Comparison of ENCODE assay signal across 10 mouse cellular contexts in genomic region chr15:89174889-89175339, GRCm38 (mm10). TPM values are rescaled to one million over a fixed set of nuclear protein-coding genes. Genes with fewer than 3 reads are reported as not detected.
DNase-seq lines count a peak whose midpoint lies in the region; ATAC-seq and TF ChIP-seq lines count a peak whose summit lies in the region.
"Had no signal": no experiment of that assay in that cellular context is flagged by ENCODE, and none has a peak within 500 bp of the region (broad histone marks: within the 10 kb centered on the region; RNA-seq: fewer than 3 reads in every experiment).

No protein-coding gene starts in this region.

- WGBS in hindbrain, embryonic 15.5 days = 52% methylated on average over 11 of the region's 11 CpGs
- WGBS in hindbrain, embryonic 10.5 days = 65% methylated on average over 11 of the region's 11 CpGs
- WGBS in forebrain, embryonic 15.5 days = 32% methylated on average over 11 of the region's 11 CpGs
- 64% methylated on average over 11 of the region's 11 CpGs for WGBS in midbrain, embryonic 12.5 days

- H3K9me3 ChIP-seq in hindbrain, embryonic 15.5 days = no peaks in the 10 kb centered on the region
- H3K9me3 ChIP-seq in hindbrain, embryonic 10.5 days = no peaks in the 10 kb centered on the region
- H3K9me3 ChIP-seq in forebrain, embryonic 15.5 days = no peaks in the 10 kb centered on the region
- H3K9me3 ChIP-seq in midbrain, embryonic 12.5 days = no peaks in the 10 kb centered on the region
- H3K9me3 ChIP-seq: G1E had no signal

- H3K4me3 ChIP-seq in hindbrain, embryonic 15.5 days = no peak overlapping the region
- no peak overlapping the region for H3K4me3 ChIP-seq in hindbrain, embryonic 10.5 days
- no peak overlapping the region for H3K4me3 ChIP-seq in forebrain, embryonic 15.5 days
- H3K4me3 ChIP-seq in midbrain, embryonic 12.5 days = no peak overlapping the region

- TF ChIP-seq CTCF in brain, embryonic 14.5 days (IDR thresholded peaks at IDR 0.05; ENCODE audit: borderline replicate concordance, extremely low read depth, insufficient read depth, insufficient read length) = no peak

- no peak for ATAC-seq in hindbrain, embryonic 15.5 days (ENCODE audit: low FRiP score, low read depth)
- ATAC-seq in forebrain, embryonic 15.5 days (replicated peaks) = 0 out of 2 replicates have a peak, but pooled peaks have one; percentile 4
- no peak for ATAC-seq in midbrain, embryonic 12.5 days (ENCODE audit: low FRiP score, low read depth)

- no peaks in the 10 kb centered on the region for H3K36me3 ChIP-seq in hindbrain, embryonic 15.5 days
- H3K36me3 ChIP-seq in hindbrain, embryonic 10.5 days = peaks cover 27% of the 10 kb centered on the region
- H3K36me3 ChIP-seq in forebrain, embryonic 15.5 days = peaks cover 3% of the 10 kb centered on the region; the same call in 1 of the 2 replicates
- H3K36me3 ChIP-seq in midbrain, embryonic 12.5 days = peaks cover 5% of the 10 kb centered on the region; the same call in 1 of the 2 replicates
- H3K36me3 ChIP-seq: G1E had no signal

- DNase-seq in hindbrain, embryonic 10.5 days (ENCODE audit: low spot score) = no peak
- DNase-seq in brain, embryonic 14.5 days (ENCODE audit: low read depth) = peak; percentile 67
- DNase-seq in thymus, postnatal 36 days = no peak
- DNase-seq in adrenal gland, postnatal 36 days = no peak
- DNase-seq in adrenal gland, postnatal 10 days = no peak
- DNase-seq: lung, postnatal 36 days had no signal

- peak overlapping the region; percentile 99; the same call in 1 of the 2 replicates for H3K4me2 ChIP-seq in hindbrain, embryonic 15.5 days
- H3K4me2 ChIP-seq in forebrain, embryonic 15.5 days (replicated peaks) = peak overlapping the region; percentile 98
- peak overlapping the region; percentile 99; the same call in 1 of the 2 replicates for H3K4me2 ChIP-seq in midbrain, embryonic 12.5 days (replicated peaks)

- H3K27me3 ChIP-seq in hindbrain, embryonic 15.5 days = no peaks in the 10 kb centered on the region
- H3K27me3 ChIP-seq in hindbrain, embryonic 10.5 days (ENCODE audit: insufficient read depth, poor library complexity, severe bottlenecking) = 0 out of 2 replicates have a peak, but pooled peaks cover 6% of the 10 kb centered on the region
- H3K27me3 ChIP-seq in forebrain, embryonic 15.5 days = no peaks in the 10 kb centered on the region
- H3K27me3 ChIP-seq in midbrain, embryonic 12.5 days = 0 out of 2 replicates have a peak, but pooled peaks cover 8% of the 10 kb centered on the region

- peaks cover 97% of the 10 kb centered on the region for H3K4me1 ChIP-seq in hindbrain, embryonic 15.5 days (replicated peaks)
- peaks cover 98% of the 10 kb centered on the region for H3K4me1 ChIP-seq in hindbrain, embryonic 10.5 days (replicated peaks)
- H3K4me1 ChIP-seq in forebrain, embryonic 15.5 days = peaks cover 93% of the 10 kb centered on the region
- H3K4me1 ChIP-seq in midbrain, embryonic 12.5 days = peaks cover 92% of the 10 kb centered on the region

- no peak overlapping the region for H3K9ac ChIP-seq in hindbrain, embryonic 15.5 days
- H3K9ac ChIP-seq in forebrain, embryonic 15.5 days (replicated peaks) = no peak overlapping the region
- no peak overlapping the region for H3K9ac ChIP-seq in midbrain, embryonic 12.5 days (replicated peaks)

- no peak for TF ChIP-seq POLR2A in brain, embryonic 14.5 days (IDR thresholded peaks at IDR 0.05; ENCODE audit: borderline replicate concordance, extremely low read depth, insufficient read depth, insufficient read length, poor library complexity, severe bottlenecking)

- no peak overlapping the region for H3K27ac ChIP-seq in hindbrain, embryonic 15.5 days (replicated peaks)
- H3K27ac ChIP-seq in hindbrain, embryonic 10.5 days = no peak overlapping the region
- peak overlapping the region; percentile 90; the same call in 1 of the 2 replicates for H3K27ac ChIP-seq in forebrain, embryonic 15.5 days (replicated peaks)
- no peak overlapping the region for H3K27ac ChIP-seq in midbrain, embryonic 12.5 days (replicated peaks)

RNA-seq across cellular contexts. Expression of gene Plxnb2, which starts 5.7 kb away (rescaled TPM):
- polyA plus RNA-seq in hindbrain, embryonic 15.5 days (2015; fragmentation: Nextera tagmentation; extraction: Ambion mirVana) = 90.7 and 105 TPM in 2 replicates
- polyA plus RNA-seq in hindbrain, embryonic 10.5 days (2016; fragmentation: Nextera tagmentation; extraction: Ambion mirVana) = 133 and 155 TPM in 2 replicates
- polyA plus RNA-seq in brain, embryonic 14.5 days (2012; rRNA removed) = 194 and 213 TPM in 2 replicates
- 113 and 118 TPM in 2 replicates for polyA plus RNA-seq in forebrain, embryonic 15.5 days (2015; fragmentation: Nextera tagmentation; extraction: Ambion mirVana)
- polyA plus RNA-seq in midbrain, embryonic 12.5 days (2016; fragmentation: Nextera tagmentation; extraction: Ambion mirVana) = 164 and 170 TPM in 2 replicates
- total RNA-seq in adrenal gland, postnatal 36 days (2021) = 100 to 1,000 TPM; 110 to 130 TPM
- 100 to 1,000 TPM in 1 of 2 experiments, 10 to 100 TPM in 1; 96.8 to 105 TPM for total RNA-seq in adrenal gland, postnatal 10 days (2021)

RNA-seq across cellular contexts. Expression of gene Dennd6b, which starts 21.4 kb away (rescaled TPM):
- 80.4 and 93.7 TPM in 2 replicates for polyA plus RNA-seq in hindbrain, embryonic 15.5 days (2015; fragmentation: Nextera tagmentation; extraction: Ambion mirVana)
- 29.7 and 40.1 TPM in 2 replicates for polyA plus RNA-seq in hindbrain, embryonic 10.5 days (2016; fragmentation: Nextera tagmentation; extraction: Ambion mirVana)
- polyA plus RNA-seq in brain, embryonic 14.5 days (2012; rRNA removed) = 134 and 196 TPM in 2 replicates
- 58.5 and 62.2 TPM in 2 replicates for polyA plus RNA-seq in forebrain, embryonic 15.5 days (2015; fragmentation: Nextera tagmentation; extraction: Ambion mirVana)
- 53.3 and 58.6 TPM in 2 replicates for polyA plus RNA-seq in midbrain, embryonic 12.5 days (2016; fragmentation: Nextera tagmentation; extraction: Ambion mirVana)
- total RNA-seq in adrenal gland, postnatal 36 days (2021) = 1 to 10 TPM; 4.9 to 5.2 TPM
- total RNA-seq in adrenal gland, postnatal 10 days (2021) = 1 to 10 TPM; 4.7 to 7.4 TPM

RNA-seq across cellular contexts. Expression of gene Mapk11, which starts 25.5 kb away (rescaled TPM):
- polyA plus RNA-seq in hindbrain, embryonic 15.5 days (2015; fragmentation: Nextera tagmentation; extraction: Ambion mirVana) = 27.3 and 28.3 TPM in 2 replicates
- 34.9 and 46.6 TPM in 2 replicates for polyA plus RNA-seq in hindbrain, embryonic 10.5 days (2016; fragmentation: Nextera tagmentation; extraction: Ambion mirVana)
- polyA plus RNA-seq in brain, embryonic 14.5 days (2012; rRNA removed) = 61.9 and 75.4 TPM in 2 replicates
- polyA plus RNA-seq in forebrain, embryonic 15.5 days (2015; fragmentation: Nextera tagmentation; extraction: Ambion mirVana) = 42.8 and 42.9 TPM in 2 replicates
- polyA plus RNA-seq in midbrain, embryonic 12.5 days (2016; fragmentation: Nextera tagmentation; extraction: Ambion mirVana) = 45.7 and 50.2 TPM in 2 replicates
- 1 to 10 TPM; 2.5 to 3.7 TPM for total RNA-seq in adrenal gland, postnatal 36 days (2021)
- 1 to 10 TPM; 5.1 to 7.3 TPM for total RNA-seq in adrenal gland, postnatal 10 days (2021)

RNA-seq across cellular contexts. Expression of gene Mapk12, which starts 34.4 kb away (rescaled TPM):
- 4.2 and 4.6 TPM in 2 replicates for polyA plus RNA-seq in hindbrain, embryonic 15.5 days (2015; fragmentation: Nextera tagmentation; extraction: Ambion mirVana)
- 23.7 and 28.5 TPM in 2 replicates for polyA plus RNA-seq in hindbrain, embryonic 10.5 days (2016; fragmentation: Nextera tagmentation; extraction: Ambion mirVana)
- polyA plus RNA-seq in brain, embryonic 14.5 days (2012; rRNA removed) = 12.8 and 15.5 TPM in 2 replicates
- 5.5 and 5.8 TPM in 2 replicates for polyA plus RNA-seq in forebrain, embryonic 15.5 days (2015; fragmentation: Nextera tagmentation; extraction: Ambion mirVana)
- 14.5 and 20.1 TPM in 2 replicates for polyA plus RNA-seq in midbrain, embryonic 12.5 days (2016; fragmentation: Nextera tagmentation; extraction: Ambion mirVana)
- 10 to 100 TPM in 1 of 2 experiments, 1 to 10 TPM in 1; 8.8 to 10.6 TPM for total RNA-seq in adrenal gland, postnatal 36 days (2021)
- 10 to 100 TPM; 10.1 to 19.3 TPM for total RNA-seq in adrenal gland, postnatal 10 days (2021)
- polyA plus RNA-seq: G1E had no signal

RNA-seq across cellular contexts. Expression of gene Ppp6r2, which starts 36.4 kb away (rescaled TPM):
- 71.3 and 73.4 TPM in 2 replicates for polyA plus RNA-seq in hindbrain, embryonic 15.5 days (2015; fragmentation: Nextera tagmentation; extraction: Ambion mirVana)
- polyA plus RNA-seq in hindbrain, embryonic 10.5 days (2016; fragmentation: Nextera tagmentation; extraction: Ambion mirVana) = 27.2 and 45.7 TPM in 2 replicates
- polyA plus RNA-seq in brain, embryonic 14.5 days (2012; rRNA removed) = 129 and 168 TPM in 2 replicates
- polyA plus RNA-seq in forebrain, embryonic 15.5 days (2015; fragmentation: Nextera tagmentation; extraction: Ambion mirVana) = 79.8 and 83.6 TPM in 2 replicates
- polyA plus RNA-seq in midbrain, embryonic 12.5 days (2016; fragmentation: Nextera tagmentation; extraction: Ambion mirVana) = 63.7 and 68.5 TPM in 2 replicates
- total RNA-seq in adrenal gland, postnatal 36 days (2021) = 10 to 100 TPM; 39.6 to 49.0 TPM
- total RNA-seq in adrenal gland, postnatal 10 days (2021) = 10 to 100 TPM; 41.8 to 52.0 TPM
